Mouse (Mus musculus): ENCODE measurements at regions not wholly inside any gene's neighbourhood (a gene's known extent, or its start where the extent isn't known, plus 50 kb on each side); places are given as distances from the start of the nearest gene placed in this dataset.

GRCm38 (mm10) chr6:104038853-104039252 is 453.7 kb upstream of the Cntn6 start:
- no peak for DNase-seq (ENCODE audit: low read depth, low spot score)

- no peak for DNase-seq (ENCODE audit: low read depth, low spot score)
Observed at GRCm38 (mm10) chr6:104040450-104040849, 452.1 kb upstream of the Cntn6 start.

- DNase-seq (ENCODE audit: low read depth, low spot score): no peak
Observed at GRCm38 (mm10) chr6:104055996-104056395, 436.6 kb upstream of the Cntn6 start.

GRCm38 (mm10) chr6:104061692-104062263 is 430.8 kb upstream of the Cntn6 start:
- DNase-seq (ENCODE audit: low read depth, low spot score): no peak

GRCm38 (mm10) chr6:104080581-104080980 is 412.0 kb upstream of the Cntn6 start:
- no peak for DNase-seq (ENCODE audit: low read depth, low spot score)

- no peak for DNase-seq (ENCODE audit: low read depth, low spot score)
Observed at GRCm38 (mm10) chr6:104082242-104082641, 410.3 kb upstream of the Cntn6 start.

GRCm38 (mm10) chr6:104108386-104108785 is 384.2 kb upstream of the Cntn6 start:
- no peak for DNase-seq (ENCODE audit: low read depth, low spot score)
